Mouse (Mus musculus) layer of hippocampus, postnatal 25 days (tissue): Measurements from ENCODE around the gene Prdx6b. TPM values are rescaled to one million over a fixed set of nuclear protein-coding genes. Genes with fewer than 3 reads are reported as not detected.

Experiments used
- DNase-seq, 2 experiments: peaks; one replicate each; pipeline ENCODE4 v3.0.0; 2022; ENCODE audit warnings: mixed read lengths in 2 of 2, low spot score in 1 of 2; ENCODE audit errors: extremely low spot score in 1 of 2
- total RNA-seq, 2 experiments: library from RNA; stranded (reverse); gene quantifications; 2 replicates each; pipeline ENCODE4 v1.2.3; 2021

Gene Prdx6b
- total RNA-seq: not detected

DNA sequence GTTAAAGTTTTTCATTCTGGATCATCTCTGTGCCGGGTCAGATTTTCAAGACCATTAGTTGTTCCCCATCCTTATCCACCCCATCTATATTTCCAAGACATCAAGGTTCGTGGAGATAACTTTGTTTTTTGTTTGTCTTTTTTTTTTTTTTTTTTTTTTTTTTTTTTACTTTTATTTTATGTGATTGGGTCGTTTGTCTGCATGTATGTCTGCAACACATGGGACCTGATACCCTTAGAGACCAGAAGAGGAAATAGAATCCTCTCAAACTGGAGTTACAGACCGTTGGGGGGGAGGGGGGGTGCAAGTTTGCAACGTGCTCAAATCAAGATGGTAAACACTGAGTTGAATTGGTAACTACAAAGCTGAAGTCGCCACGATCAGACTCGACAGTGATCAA is at the start of gene Prdx6b:
Gene Prdx6b (plus strand): TSS at position 301 of the 400 bp plus-strand sequence.
- no peak for DNase-seq

DNA sequence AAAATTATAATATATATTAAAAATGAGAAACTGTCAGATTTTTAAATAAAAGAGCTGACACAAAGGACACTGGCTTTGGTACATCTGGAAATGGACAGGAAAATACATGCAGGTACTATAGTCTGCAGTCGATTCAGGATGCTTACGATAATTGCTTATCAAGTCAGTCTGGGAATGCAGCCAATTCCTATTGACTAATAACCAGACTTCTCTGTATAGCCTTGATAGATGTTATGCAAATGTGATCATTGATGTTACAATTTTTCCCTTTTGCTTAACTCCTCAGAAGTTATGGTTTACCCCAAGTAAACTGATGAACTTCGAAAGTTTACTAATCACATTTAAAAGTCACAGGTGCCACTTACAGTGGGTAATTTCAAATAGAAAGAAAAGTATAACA is 44.8 kb upstream of the Prdx6b start:
- DNase-seq: no peak

DNA sequence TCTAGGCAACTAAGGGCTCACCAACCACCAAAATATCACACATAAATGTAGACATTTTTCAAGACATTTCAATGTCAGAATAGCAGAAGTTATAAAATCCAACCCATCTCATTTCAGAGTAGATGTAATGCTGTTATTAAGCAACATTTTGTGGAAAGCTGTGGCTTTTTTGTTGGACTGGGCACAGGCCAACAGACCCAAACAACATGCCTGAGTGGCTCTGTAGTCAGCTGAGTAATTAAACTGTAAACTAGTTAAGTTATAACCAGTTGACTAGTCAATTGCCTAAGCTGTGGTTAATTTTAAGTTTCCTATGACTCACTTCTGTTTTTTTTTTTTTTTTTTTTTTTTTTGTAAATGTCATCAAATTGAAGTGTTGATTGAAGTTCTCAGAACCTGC is 44.4 kb upstream of the Prdx6b start:
- no peak for DNase-seq

DNA sequence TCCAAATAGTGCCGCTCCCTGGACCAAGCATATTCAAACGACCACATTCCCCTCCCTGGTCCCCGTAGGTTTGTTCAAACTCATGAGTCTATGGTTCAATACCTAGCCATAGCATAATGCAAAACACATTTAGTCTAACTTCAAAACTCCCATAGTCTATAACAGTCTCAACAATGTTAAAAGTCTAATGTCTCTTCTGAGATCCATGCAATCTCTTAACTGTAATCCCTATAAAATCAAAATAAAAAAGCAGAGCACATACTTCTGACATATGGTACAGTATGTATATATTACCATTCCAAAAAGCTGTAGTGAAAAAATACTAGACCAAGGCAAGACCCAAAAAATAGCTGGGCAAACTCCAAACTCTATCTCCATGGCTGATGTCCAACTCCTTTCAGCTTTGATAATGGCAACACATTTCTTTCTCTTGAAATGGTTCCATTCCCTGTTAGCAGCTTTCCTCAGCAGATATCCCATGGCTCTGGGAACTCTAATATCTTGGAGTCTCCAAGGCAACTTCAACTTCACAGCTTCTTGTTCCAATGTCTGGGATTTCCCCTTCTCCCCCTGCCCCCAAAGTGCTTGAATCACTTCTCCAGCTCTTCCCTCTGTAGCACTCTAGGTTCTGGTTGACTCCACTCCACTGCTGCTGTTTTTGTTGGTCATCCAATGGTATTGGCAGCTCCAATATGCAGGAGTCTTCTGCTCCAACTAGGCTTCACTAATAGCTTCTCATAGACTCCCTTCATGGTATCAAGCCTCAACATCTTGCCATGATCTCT is 32.2 kb upstream of the Prdx6b start:
- no peak for DNase-seq

DNA sequence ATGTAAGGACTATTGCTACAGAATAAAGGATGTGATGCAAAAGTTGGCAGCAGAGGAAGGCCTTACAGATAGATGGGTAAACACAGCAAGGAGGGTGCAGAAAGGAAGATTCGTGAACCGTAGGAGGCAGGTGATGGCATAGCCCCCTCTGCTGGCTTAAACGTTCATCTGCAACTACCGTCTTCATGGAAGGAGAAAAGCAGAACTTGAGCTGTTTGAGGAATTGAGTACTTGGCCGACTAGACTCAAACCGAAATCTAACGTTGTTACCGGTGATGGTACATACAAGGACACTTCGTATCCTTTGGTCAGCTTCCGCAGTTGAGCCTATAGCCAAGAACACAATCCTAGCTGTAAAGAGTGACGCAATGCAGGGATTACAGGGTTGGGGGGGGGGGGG is 25.4 kb upstream of the Prdx6b start:
- DNase-seq: peak; percentile 43 to 62

DNA sequence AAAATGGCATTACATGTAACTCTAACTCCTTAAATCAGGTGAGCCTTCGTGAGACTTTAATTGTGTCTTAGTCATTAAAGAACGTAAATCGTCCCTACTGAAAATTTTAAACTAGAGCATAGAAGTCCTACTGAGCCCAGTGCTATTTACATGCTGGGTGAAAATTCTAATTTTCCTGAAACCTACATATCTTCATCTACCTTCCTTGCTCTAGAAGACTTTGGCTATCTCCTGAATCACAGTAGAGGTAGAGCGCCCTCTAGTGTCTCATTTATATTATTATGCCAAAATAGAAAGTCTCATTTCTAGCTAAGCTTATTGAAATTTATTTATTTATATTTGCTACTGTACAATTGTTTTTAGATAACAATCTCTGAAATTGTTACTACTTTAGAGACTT is 24.2 kb upstream of the Prdx6b start:
- DNase-seq: no peak

DNA sequence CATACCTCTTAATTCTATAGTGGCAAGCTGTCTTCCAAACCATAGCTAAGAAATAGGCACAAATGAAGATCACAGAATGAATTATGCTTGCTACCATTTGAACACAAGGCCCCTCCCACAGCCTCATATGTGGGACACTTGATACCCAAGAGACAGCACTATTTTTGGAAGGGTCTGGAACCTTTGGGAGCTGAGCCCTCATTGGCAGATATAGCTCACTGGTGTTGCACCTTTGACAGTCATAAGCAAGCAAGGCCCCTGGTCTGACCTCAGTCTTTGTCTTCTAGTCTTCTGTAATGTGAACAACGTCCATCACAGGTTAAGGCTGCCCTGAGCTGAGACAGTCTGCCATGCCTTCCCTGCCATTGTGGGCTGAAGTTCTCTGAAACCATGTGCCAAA is 20.8 kb upstream of the Prdx6b start:
- DNase-seq: no peak

DNA sequence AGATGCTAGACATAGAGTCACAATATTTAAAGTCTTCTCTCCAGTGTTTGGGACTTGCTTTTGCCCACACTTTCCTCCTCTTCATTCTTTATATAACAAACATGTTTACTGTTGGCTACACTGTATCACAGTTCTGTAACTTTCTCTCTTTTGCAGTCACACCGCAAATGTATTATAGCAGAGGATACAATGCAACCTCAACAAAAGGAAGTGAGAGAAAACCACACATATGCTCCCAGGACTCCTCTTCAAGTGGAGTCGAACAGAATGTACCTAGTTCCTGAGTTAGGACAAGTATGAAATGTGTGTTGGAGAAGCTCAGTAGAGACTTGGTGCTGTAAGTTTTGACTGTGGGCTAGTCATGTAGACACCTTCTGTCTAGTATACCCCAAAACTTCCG is 19.2 kb upstream of the Prdx6b start:
- no peak for DNase-seq

DNA sequence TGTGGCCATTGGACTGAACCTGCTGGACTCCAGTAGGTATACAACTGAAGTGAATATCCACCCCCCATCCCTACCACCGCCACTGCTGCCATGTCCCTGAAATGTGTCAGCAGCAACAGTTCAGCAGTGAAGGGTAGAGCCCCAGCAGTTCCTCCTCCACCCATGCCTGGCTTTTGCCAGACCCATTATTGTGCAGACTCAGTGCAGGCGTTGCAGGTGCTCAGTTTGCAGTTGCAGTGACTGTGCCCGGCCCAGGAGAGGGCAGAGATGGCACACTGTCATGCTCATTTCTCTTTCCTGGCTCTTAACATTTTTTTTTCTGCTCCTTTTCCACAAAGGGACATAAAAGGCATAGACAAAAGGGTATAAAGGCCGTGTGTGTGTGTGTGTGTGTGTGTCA is 18.5 kb upstream of the Prdx6b start:
- no peak for DNase-seq

DNA sequence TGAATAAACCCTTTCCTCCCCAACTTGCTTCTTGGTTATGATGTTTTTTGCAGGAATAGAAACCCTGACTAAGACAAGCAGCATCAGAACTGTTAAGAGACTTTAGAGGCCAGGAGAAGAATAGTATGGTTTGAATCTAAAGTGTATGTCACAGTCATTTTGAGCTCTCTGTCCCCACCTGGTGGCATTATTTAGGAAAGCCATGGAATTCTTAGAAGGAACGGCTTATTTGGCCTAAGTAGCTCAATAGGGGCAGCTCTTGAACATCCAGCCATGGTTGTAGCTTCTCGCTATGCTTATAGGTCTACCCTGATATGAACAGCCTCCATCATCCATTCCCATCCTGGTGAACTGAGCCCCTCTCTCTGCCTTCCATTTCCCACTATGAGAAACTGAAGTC is 17.1 kb upstream of the Prdx6b start:
- peak in 1 of 2 experiments; percentile 36 for DNase-seq

DNA sequence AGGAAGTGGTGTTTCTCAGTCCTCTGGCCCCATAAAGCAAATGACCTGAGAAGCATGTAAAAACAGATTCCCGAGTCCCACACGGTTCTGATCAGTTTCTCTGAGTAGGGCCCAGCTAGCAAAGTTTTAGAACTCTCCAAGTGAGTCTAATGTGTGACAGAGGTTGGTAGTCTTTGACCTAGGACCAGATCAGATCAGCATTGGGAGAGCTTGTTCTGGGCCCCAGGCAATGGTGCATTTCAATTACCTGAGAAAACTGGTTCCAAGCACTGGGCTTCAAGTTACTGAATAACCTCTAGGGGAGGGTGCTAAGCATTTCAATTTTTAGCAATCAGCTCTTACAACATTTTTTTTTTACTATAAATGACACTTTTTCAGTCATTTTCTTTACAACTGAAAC is 10.1 kb upstream of the Prdx6b start:
- DNase-seq: no peak

DNA sequence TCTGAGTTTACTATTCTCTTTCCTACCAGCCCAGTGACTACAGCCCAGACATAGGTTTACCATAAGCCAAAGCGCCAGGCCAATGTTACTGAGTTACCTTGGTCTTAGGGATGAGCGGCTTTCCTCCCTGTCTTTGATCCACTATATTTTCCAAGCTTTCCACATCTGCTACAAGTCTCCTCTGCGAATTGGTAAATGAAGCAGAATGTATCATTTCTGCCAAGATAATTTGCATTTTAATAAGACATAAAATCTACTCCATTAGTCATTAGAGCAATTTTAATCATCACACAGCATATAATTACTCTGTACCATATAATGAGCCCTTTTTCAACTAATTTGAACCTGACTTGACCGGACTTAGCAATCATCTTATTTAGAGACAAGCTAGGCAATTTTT is 5.9 kb upstream of the Prdx6b start:
- DNase-seq: no peak

DNA sequence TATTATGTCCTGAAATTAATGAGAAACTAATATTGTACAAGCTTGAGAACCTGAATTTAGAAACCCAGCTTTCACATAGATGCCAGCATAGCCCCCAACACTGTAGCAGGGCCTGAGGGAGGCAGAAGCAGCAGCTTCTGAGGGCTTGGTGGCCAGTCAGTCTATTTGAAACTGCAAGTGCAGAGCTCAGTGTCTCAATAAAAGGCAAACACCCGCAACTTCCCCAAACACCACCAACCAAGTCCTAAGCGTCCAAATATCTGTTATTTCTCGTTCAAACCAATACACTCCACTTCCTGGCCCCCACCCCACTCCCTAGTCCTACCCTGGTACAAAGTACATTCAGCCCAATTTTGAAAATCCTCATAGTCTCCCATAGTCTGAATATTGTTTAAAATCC is 6.1 kb downstream of the Prdx6b start:
- DNase-seq: no peak

DNA sequence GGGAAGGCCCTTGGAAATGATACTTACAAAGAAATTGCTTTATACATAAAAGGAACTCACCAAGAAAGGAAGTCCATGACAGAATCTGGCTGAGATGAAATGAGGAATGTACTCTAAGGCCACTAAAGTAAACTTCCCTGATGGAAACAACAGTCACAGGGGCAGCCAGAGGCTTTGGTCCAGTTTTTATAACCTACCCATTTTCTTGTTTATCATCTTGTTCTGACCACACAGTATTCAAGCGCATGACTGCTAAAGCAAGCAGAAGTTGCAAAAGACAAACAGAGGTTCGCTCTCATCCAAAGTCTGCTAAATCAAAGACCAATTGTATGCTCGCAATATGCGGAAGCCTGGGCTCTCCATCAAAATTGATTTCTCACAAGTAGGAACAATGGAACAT is 8.5 kb downstream of the Prdx6b start:
- DNase-seq: no peak

DNA sequence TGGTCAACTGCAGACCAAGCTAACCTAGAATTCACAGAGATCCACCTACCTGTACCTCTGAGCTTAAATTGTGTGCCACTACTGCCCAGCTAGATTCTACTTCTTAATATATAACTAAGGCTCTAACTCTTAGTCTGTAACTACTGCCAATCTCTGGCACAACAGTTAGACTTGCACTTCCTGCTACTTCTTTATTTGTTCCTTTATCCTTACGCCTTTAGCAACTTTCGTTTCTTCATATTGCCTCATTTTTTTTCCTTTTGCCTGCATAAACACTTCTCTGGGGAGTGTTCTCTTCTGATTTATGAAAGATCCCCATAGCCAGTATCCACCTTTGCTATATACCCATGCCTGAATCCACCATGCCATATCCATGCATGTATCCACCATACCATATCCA is 11.7 kb downstream of the Prdx6b start:
- DNase-seq: no peak

DNA sequence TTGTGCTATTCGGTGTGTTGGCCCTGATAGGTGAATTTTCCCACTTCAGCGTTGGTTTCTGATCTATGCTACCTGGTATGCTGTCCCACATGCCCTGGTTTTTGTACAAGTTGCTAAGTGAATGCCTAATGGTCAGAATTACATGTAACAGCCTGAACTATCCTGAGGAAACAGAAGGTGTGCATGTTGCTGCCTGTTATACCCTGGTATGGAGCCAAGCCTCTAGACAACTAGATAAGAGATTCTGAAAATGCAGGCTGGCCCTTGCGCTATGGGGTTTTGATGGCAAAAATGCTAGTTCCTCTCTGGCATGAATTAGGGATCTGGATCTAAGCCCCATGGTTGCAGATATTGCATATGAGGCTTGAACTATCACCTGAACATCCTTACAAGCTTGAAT is 15.4 kb downstream of the Prdx6b start:
- no peak for DNase-seq

DNA sequence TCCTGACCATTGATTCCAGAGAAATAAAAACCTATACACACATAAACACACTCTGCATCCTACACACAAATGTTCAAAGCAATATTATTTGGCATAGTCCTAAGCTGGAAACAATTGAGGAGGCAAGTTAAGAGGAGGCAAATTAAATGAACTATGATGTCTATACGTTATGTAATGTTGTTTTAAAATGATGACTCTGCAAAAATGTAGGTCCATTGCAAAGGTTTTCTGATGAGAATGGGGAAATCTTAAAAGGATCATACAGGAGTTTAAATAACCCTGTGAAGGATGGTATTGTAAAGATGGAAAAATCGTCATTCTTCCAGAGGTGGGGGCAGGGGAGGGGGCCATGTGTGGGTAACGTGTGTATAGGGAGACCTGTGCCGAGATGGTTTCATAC is 17.5 kb downstream of the Prdx6b start:
- DNase-seq: no peak

DNA sequence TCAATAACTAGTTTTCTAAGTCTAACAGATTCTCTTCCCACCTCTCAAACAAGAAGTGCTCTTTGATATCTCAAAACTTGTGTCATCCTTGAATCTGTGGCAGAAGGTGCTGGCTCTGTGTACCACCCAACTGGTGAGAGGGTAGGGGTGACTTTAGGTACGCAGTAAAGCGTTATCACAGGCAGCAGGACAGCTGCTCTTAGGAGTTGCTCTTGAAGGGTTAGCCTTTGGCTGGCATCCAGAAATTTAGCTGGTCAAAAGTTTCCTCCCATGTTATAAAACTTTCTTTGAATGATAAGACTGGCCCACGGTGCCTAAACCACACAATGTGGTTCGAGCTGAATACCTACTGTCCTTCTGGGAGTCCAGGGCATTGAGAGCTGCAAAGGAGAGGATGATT is 18.5 kb downstream of the Prdx6b start:
- DNase-seq: no peak

DNA sequence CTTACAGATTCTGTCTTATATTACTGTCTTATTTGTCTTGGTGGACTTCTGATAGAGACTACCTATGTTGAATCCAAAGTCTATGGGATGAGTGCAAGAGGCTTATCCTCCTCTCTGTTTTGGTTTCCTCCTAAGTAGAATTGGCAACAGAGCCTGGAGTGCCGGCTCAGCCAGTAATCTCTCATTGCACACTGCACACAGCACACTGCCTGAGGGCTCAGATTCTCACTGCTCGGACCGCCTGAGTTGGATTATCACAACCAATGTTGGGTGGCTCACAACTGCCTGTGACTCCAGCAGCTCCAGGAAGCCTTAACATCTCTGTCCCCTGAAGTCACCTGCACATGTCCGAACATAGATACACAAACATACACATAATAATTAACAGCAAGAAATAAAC is 19.1 kb downstream of the Prdx6b start:
- DNase-seq: no peak

DNA sequence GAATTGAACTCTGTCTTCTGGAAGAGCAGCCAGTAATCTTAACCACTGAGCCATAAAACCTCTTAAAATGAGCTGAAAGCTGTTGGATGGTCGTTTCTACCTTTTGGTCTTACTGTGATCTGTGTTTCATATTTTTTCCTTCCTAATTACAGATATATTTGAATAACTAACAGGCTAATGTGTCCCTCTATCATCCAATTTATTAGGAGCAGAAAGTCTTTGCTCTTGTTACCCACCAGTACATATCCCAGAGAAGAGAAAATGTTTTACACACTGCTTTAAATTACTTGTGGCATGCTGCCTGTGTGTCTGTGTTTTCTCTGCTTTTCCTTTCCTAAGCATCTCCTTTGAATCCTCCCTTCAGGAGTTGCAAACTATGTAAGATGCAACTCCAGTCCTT is 21.9 kb downstream of the Prdx6b start:
- no peak for DNase-seq

DNA sequence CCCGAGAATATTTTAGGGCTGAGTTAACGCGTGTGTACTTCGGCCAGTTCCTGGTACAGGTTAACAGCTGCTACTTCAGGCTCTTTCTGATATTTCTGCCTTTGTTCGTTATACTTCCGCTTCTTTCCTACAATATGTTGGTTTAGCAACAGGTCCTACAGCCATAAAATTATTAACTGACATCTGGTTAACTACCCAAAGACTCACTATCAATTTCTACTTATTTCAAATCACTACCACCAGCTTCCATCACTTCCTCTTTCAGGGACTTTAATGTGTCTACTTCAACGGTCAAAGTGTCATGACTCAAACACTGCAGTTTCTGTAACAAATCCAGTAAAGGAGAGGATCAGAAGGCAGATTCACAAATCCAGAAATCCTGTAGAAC is 22.6 kb downstream of the Prdx6b start:
- no peak for DNase-seq

DNA sequence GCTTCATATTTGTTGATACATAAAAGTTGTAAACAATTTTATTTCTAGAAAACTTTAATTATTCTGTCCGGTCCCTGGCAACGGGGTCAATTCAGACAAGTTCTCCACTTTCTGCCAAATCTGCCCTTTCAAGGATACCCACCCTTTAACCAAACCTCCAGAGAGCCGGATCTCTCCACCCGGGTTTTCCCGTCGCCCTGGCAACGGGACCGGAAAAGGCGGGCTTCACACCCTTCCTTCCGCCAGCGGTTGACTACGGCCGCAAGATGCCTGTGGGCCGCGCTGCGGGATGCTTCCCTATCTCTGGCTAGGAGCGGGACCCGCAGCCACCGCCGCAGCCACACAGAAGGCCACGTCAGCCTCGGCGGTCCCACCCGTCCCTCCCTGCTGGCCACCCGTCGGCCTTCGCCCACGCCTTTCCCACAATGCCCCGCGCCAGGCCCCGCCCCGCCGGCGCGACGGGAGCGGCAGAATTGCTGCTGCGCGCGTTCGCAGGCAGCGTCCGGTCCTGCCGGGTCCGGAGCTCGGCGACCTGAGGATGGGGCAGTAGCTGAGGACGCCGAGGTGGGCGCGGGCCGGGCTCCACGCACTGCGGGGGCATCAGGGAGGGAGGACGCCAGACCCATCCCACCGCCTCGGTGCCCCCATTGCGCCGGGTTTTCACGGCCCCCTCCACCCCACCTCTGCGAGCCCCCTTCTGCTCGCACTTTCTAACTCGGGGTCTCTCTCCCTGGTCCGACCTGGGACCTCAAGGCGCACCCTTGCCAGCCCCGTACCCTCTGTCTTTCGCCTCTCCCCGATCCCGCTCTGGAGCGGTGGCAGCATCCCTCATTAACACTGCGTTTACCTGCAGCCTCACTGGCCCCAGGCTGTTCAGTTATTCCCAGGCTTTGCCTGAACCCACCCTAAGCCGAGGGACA is 23.2 kb downstream of the Prdx6b start, which contains the start of gene Dnajc10:
Gene Dnajc10 (plus strand): TSS at position 225 of the 920 bp plus-strand sequence.
- DNase-seq: peak; percentile 84 to 93
